Mouse (Mus musculus) heart, adult 2 months (tissue): ENCODE data around the gene Lat2. TPM values are rescaled to one million over a fixed set of nuclear protein-coding genes. Genes with fewer than 3 reads are reported as not detected.

Experiments used
- DNase-seq, 2 experiments: peaks; one replicate each; pipeline ENCODE4 v3.0.0; 2021
- H3K27ac ChIP-seq: fragments of 200-600 bp; 2 replicates; pipeline ENCODE4 v1.8.1; 2022
- H3K27me3 ChIP-seq: fragments of 200-500 bp; 2 replicates; pipeline ENCODE4 v1.6.1; 2012; ENCODE audit warnings: mild to moderate bottlenecking, low read length, inconsistent platforms, mixed read lengths; ENCODE audit not compliant: control insufficient read depth, insufficient read depth
- H3K36me3 ChIP-seq: fragments of 200-500 bp; 2 replicates; pipeline ENCODE4 v1.6.1; 2012; ENCODE audit warnings: low read length, inconsistent platforms; ENCODE audit not compliant: control insufficient read depth, insufficient read depth
- H3K4me1 ChIP-seq: fragments of 200-500 bp; 2 replicates; pipeline ENCODE4 v1.6.1; 2011; ENCODE audit warnings: low read length; ENCODE audit not compliant: control insufficient read depth, insufficient read depth
- H3K4me3 ChIP-seq: fragments of 200-600 bp; 2 replicates; pipeline ENCODE4 v1.8.1; 2022
- H3K79me2 ChIP-seq: fragments of 200-500 bp; replicated peaks from 2 replicates; pipeline ENCODE4 v1.6.1; 2012; ENCODE audit warnings: mild to moderate bottlenecking, inconsistent platforms, low read length, moderate library complexity, mixed read lengths; ENCODE audit not compliant: control insufficient read depth, insufficient read depth
- H3K9ac ChIP-seq: fragments of 200-500 bp; 2 replicates; pipeline ENCODE4 v1.6.1; 2012; ENCODE audit warnings: low read depth, mild to moderate bottlenecking, control low read depth, inconsistent platforms, low read length, mixed read lengths
- CTCF ChIP-seq: fragments of 200-600 bp; IDR thresholded peaks from 2 replicates; pipeline ENCODE4 v1.8.1; 2022; ENCODE audit warnings: antibody characterized with exemption, mild to moderate bottlenecking, moderate library complexity
- EP300 ChIP-seq: fragments of 200-500 bp; IDR thresholded peaks from 2 replicates; pipeline ENCODE4 v1.6.1; 2011; ENCODE audit warnings: low read depth, low read length, control low read depth; ENCODE audit not compliant: insufficient read depth
- POLR2A ChIP-seq: fragments of 200-500 bp; IDR thresholded peaks from 2 replicates; pipeline ENCODE4 v1.6.1; 2011; ENCODE audit warnings: mild to moderate bottlenecking, low read depth, low read length, control low read depth; ENCODE audit not compliant: insufficient read depth
- WGBS: fragments of 180-500 bp; shearing (Covaris S2); methylation state at CpG from one replicate; pipeline ENCODE4 v1.1.7; 2018; 5-methylcytosine and 5-hydroxymethylcytosine counted together
- intact Hi-C: fragments of 180-260 bp; cut with DNase I; formaldehyde crosslinking; loops from one replicate; pipeline ENCODE4 v1.15.1; 2025
- polyA plus RNA-seq: library from polyadenylated mRNA; depleted of rRNA; stranded (reverse); fragments of >200 nt; gene quantifications from 2 replicates; pipeline ENCODE4 v1.2.3, GENCODE M21; 2012
- total RNA-seq, 2 experiments: library from RNA; stranded (reverse); gene quantifications; 2 replicates each; pipeline ENCODE4 v1.2.3; 2021

Lat2 gene
- total and polyA plus RNA-seq, 3 experiments, result 1.1 to 3.3 (median 1.6) TPM

DNA sequence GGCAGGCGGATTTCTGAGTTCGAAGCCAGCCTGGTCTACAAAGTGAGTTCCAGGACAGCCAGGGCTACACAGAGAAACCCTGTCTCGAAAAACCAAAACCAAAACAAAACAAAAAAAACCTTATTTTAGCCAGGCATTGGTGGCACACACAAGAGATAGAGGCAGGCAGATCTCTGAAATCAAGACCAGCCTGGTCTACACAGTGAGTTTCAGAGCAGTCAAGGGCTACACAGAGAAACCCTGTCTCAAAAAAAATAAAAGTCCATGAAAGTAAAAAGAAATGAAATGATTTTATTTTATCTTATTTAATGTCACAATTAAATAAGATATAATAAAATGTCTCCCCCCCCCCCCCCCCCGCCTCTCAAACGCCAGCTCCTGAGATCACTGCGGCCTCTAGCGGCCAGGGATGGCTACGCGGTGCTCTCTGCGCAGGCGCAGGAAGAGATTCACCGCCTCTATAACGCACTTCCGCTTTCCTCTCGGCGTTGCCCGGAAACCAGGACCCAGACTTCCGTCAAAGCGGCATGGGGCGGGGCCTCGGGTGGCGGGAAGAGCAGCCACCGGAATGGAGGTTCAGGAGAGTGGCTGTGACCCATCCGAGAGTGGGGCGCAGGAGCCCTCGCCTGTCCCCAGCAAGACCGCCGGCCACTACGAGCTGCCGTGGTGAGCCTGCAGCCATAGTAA lies 32.5 kb downstream of the Lat2 start:
- peak overlapping the region; percentile 75 for H3K27ac ChIP-seq
- WGBS, result 7% methylated on average over 30 of the region's 30 CpGs
- H3K36me3 ChIP-seq, result no peaks in the 10 kb centered on the region
- peaks cover 3% of the 10 kb centered on the region for H3K4me1 ChIP-seq
- H3K79me2 ChIP-seq, result peaks cover 2% of the 10 kb centered on the region
- peak overlapping the region; percentile 78 for H3K4me3 ChIP-seq
- peak; percentile 96 to 98 for DNase-seq
- intact Hi-C loops, result loop anchor here (1.0 to 5.0 kb wide), 4 partner anchors 35 to 120 kb away; partner anchors contain the start of gene Eif4h
- peak; percentile 70 for TF ChIP-seq POLR2A
- peak; percentile 79 for TF ChIP-seq EP300
- TF ChIP-seq CTCF, result peak; percentile 87
- H3K27me3 ChIP-seq, result no peaks in the 10 kb centered on the region
- peak overlapping the region; percentile 98 for H3K9ac ChIP-seq

DNA sequence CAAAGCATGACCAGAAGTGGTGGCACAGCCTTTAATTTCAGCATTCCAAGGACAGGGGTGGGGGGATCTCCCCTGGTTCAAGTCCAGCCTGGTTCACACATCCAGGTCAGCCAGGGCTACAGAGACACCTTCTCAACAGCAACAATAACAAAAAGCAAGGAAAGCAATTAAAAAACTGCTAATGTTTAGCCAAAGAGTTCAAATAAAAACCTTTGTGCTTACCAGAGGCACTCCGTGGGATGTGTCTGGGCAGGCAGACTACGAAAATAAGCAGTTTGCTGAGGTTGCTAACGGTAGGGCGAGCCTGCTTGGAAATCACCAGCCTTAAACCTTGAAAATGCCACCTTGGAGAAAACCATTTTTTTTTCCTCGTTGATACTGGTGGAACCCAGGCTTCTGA lies 33.7 kb downstream of the Lat2 start, which contains the start of gene Rfc2:
Gene Rfc2, plus strand, starts transcription at position 221 of the 400 bp plus-strand sequence.
- no peaks in the 10 kb centered on the region for H3K36me3 ChIP-seq
- peaks cover 3% of the 10 kb centered on the region for H3K4me1 ChIP-seq
- peaks cover 2% of the 10 kb centered on the region for H3K79me2 ChIP-seq
- TF ChIP-seq CTCF, result no peak
- no peak for TF ChIP-seq POLR2A
- TF ChIP-seq EP300, result no peak
- 85% methylated on average over 5 of the region's 5 CpGs for WGBS
- intact Hi-C loops, result loop anchor here (5.0 kb wide), 2 partner anchors 34 to 121 kb away; no protein-coding TSS in a partner anchor
- no peak for DNase-seq
- H3K4me3 ChIP-seq, result no peak within 1 kb of the TSS
- no peak within 1 kb of the TSS for H3K9ac ChIP-seq
- no peaks in the 10 kb centered on the region for H3K27me3 ChIP-seq
- H3K27ac ChIP-seq, result no peak within 1 kb of the TSS

DNA sequence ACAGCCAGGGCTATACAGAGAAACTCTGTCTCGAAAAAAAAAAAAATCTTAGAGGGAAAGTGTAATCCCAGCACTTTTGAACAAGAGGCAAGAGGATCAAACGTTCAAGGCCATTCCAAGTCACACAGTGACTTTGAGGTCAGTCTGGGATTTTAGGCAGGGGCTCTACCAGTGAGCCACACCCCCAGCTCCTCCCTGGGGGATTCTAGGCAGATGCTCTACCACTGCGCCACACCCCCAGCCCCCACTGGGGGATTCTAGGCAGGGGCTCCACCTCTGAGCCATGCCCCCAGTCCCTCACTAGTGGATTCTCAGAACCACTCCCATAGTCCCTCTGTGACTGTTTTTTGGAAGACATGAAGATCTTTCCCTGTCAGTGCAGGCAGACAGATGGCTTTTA lies 35.7 kb downstream of the Lat2 start:
- TF ChIP-seq CTCF (no peak), EP300 (no peak), POLR2A (no peak)
- Histone ChIP-seq H3K4me1 (peaks cover 3% of the 10 kb centered on the region), H3K79me2 (peaks cover 2% of the 10 kb centered on the region), H3K9ac (no peak overlapping the region), H3K4me3 (no peak overlapping the region), H3K27me3 (no peaks in the 10 kb centered on the region), H3K36me3 (no peaks in the 10 kb centered on the region), H3K27ac (no peak overlapping the region)
- DNase-seq, result no peak
- WGBS, result 58% methylated on average over 3 of the region's 3 CpGs
- intact Hi-C loops, result no loop called here

DNA sequence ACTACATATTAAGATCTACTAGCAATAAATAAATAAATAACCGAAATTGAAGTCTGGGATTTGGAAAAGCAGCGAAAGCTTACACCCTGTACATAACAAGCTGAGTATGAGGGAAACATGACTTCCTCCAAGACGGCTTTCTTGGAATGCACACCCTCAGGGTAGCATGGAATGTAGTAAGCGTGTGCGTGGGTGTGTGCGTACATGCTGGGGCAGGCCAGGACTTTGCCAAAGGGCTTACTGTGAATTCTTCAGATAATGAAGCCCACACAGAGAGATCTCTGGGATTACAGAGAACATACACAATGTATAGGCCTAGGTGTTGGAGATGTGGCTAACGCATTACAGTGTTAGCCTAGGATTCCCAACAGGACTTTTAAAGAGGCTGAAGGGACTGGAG lies 37.3 kb downstream of the Lat2 start:
- 80% methylated on average over 7 of the region's 7 CpGs for WGBS
- Histone ChIP-seq H3K4me3 (no peak overlapping the region), H3K9ac (no peak overlapping the region), H3K27ac (no peak overlapping the region), H3K79me2 (no peaks in the 10 kb centered on the region), H3K27me3 (no peaks in the 10 kb centered on the region), H3K36me3 (no peaks in the 10 kb centered on the region), H3K4me1 (peaks cover 4% of the 10 kb centered on the region)
- intact Hi-C loops, result no loop called here
- TF ChIP-seq CTCF (no peak), POLR2A (no peak), EP300 (no peak)
- DNase-seq, result no peak

DNA sequence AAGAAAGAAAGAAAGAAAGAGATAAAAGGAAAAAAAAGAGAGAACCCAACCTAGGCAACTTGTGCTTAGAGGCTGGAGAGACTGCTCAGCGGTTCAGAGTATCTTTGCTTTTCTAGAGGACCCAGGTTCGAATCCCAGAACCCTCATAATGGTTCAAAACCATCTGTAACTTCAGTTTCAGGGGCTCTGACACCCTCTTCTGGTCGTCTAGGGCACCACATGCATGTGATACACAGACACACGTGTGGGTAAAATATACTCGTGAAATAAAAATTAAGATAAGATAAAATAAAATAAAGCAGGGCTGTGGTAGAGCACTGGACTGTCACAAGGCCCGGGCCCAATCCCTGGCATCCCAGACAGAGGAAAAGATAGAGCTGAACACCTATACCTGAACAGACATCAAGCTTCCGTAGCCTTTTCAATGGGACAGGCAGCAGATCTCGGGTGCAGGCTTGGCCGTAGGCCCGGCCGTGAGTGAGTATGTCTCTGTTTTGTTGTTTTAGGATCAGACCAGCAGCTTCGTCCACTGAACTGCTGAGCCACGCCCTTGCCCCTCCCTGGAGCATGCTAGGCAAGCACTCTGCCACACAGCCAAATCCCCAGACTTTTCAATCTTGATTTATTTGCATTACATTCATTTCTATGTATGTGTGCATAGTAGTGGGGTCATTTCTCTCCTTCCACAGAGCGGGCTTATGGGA lies 38.2 kb downstream of the Lat2 start:
- WGBS, result 72% methylated on average over 14 of the region's 14 CpGs

DNA sequence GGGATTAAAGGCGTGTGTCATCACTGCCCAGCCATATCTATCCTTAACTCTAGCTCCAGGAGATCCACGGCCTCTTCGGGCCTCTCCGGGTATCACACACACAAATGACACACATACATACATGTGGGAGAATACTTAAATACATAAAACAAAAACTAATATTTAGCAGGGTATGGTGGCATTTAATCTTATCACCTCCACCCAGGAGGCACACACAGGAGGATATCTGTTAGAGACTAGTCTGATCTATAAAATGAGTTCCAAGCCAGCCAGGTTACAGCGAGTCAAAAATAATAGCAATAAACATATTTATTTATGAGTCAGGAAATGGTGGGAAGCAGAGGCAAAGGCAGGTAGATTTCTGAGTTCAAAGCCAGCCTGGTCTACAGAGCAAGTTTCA lies 39.0 kb downstream of the Lat2 start:
- intact Hi-C loops, result no loop called here
- 94% methylated on average over 5 of the region's 5 CpGs for whole genome bisulfite sequencing
- no peaks in the 10 kb centered on the region for H3K79me2 ChIP-seq

More for the DNA sequence above, 38.2 kb downstream of the Lat2 start:
- no peaks in the 10 kb centered on the region for H3K36me3 ChIP-seq
- no peaks in the 10 kb centered on the region for H3K79me2 ChIP-seq
- no peaks in the 10 kb centered on the region for H3K27me3 ChIP-seq
- TF ChIP-seq CTCF (peak; percentile 29), EP300 (no peak)
- intact Hi-C loops, result no loop called here
- no peak for DNase-seq
- H3K4me1 ChIP-seq, result peaks cover 5% of the 10 kb centered on the region
- H3K27ac ChIP-seq, result no peak overlapping the region
- no peak overlapping the region for H3K9ac ChIP-seq
- H3K4me3 ChIP-seq, result no peak overlapping the region

More for the DNA sequence above, 39.0 kb downstream of the Lat2 start:
- no peak for TF ChIP-seq POLR2A
- TF ChIP-seq CTCF, result no peak
- TF ChIP-seq EP300, result no peak
- Histone ChIP-seq H3K4me1 (peaks cover 7% of the 10 kb centered on the region), H3K4me3 (no peak overlapping the region), H3K36me3 (no peaks in the 10 kb centered on the region), H3K27me3 (no peaks in the 10 kb centered on the region), H3K27ac (no peak overlapping the region), H3K9ac (no peak overlapping the region)
- no peak for DNase-seq
